Mouse (Mus musculus) kidney, embryonic 16.5 days (tissue): ENCODE data around the gene Exoc3l4. TPM values are rescaled to one million over a fixed set of nuclear protein-coding genes. Genes with fewer than 3 reads are reported as not detected.
A peak's percentile ranks its signal among the peaks of the same experiment; 100 is the strongest.

Source experiments
- ATAC-seq: fragments of 200-750 bp; cut with Nextera tagmentation; 2 replicates; pipeline ENCODE4 v1.8.0; 2017; ENCODE audit warnings: moderate TSS enrichment; ENCODE audit not compliant: low FRiP score, low TSS enrichment
- H3K27ac ChIP-seq: fragments of 300-500 bp; sonication (generic); 2 replicates; pipeline ENCODE4 v1.5.1; 2014; ENCODE audit warnings: low read length
- H3K27me3 ChIP-seq: fragments of 300-500 bp; sonication (generic); 2 replicates; pipeline ENCODE4 v1.6.1; 2014; ENCODE audit warnings: low read length, control low read depth, mixed read lengths; ENCODE audit not compliant: insufficient read depth
- H3K36me3 ChIP-seq: fragments of 300-500 bp; sonication (generic); 2 replicates; pipeline ENCODE4 v1.6.1; 2014; ENCODE audit warnings: low read length, control low read depth, mixed read lengths; ENCODE audit not compliant: insufficient read depth
- H3K4me1 ChIP-seq: fragments of 300-500 bp; sonication (generic); 2 replicates; pipeline ENCODE4 v1.6.1; 2014; ENCODE audit warnings: low read length, control low read depth, mixed read lengths; ENCODE audit not compliant: insufficient read depth
- H3K4me2 ChIP-seq: fragments of 300-500 bp; sonication (generic); replicated peaks from 2 replicates; pipeline ENCODE4 v1.6.1; 2014; ENCODE audit warnings: low read depth, low read length
- H3K4me3 ChIP-seq: fragments of 300-500 bp; sonication (generic); 2 replicates; pipeline ENCODE4 v1.5.1; 2014; ENCODE audit warnings: mild to moderate bottlenecking, low read length
- H3K9ac ChIP-seq: fragments of 300-500 bp; sonication (generic); replicated peaks from 2 replicates; pipeline ENCODE4 v1.6.1; 2014; ENCODE audit warnings: low read length
- H3K9me3 ChIP-seq: fragments of 300-500 bp; sonication (generic); 2 replicates; pipeline ENCODE4 v1.6.1; 2016; ENCODE audit warnings: low read length, control low read depth
- WGBS: fragments of 180-500 bp; shearing (Covaris S2); extraction: QIAGEN DNeasy Blood & Tissue Kit; methylation state at CpG from one replicate; pipeline ENCODE4 v1.1.7; 2014; 5-methylcytosine and 5-hydroxymethylcytosine counted together
- polyA plus RNA-seq: library from polyadenylated mRNA; unstranded; fragments of >200 nt; fragmentation: Nextera tagmentation; extraction: Ambion mirVana; gene quantifications from 2 replicates; pipeline ENCODE4 v1.2.1, GENCODE M21; 2015

Exoc3l4 gene
- polyA plus RNA-seq, 1 experiment from 2014 or later, result 19.9 TPM

- no peak overlapping the region for H3K4me3 ChIP-seq
- H3K27me3 ChIP-seq, result peaks cover 9% of the 10 kb centered on the region
- no peaks in the 10 kb centered on the region for H3K9me3 ChIP-seq
- H3K27ac ChIP-seq, result peak overlapping the region; percentile 92
- no peak for ATAC-seq
- no peaks in the 10 kb centered on the region for H3K36me3 ChIP-seq
- WGBS, result 26% methylated on average over 14 of the region's 14 CpGs
- H3K4me1 ChIP-seq, result peaks cover 74% of the 10 kb centered on the region
- peak overlapping the region; percentile 68; the same call in 1 of the 2 replicates for H3K9ac ChIP-seq
- peak overlapping the region; percentile 70 for H3K4me2 ChIP-seq
Observed at GRCm38 (mm10) chr12:111430868-111431817, 14.3 kb downstream of the Exoc3l4 start.

DNA sequence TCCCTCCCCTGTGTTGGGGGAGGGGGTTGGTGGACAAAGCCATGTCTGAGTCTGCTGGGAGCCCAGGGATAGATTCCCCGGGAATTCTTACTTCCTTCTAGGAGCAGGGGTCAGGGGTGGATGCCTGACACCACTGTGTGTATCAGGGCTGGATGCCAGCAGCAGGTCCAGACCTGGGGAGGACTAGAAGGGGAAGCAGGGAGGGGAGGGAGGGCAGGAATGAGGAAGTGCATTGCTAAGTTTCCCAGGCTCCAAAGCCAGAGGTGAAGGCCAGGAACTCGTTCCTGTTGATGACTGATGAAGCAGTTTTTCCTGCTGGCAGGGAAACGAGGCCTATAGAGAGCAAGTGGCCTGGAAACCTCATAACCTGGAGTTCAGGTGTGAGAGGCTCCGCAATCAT, 15.3 kb downstream of the Exoc3l4 start:
- peaks cover 9% of the 10 kb centered on the region for H3K27me3 ChIP-seq
- H3K4me1 ChIP-seq, result peaks cover 73% of the 10 kb centered on the region

DNA sequence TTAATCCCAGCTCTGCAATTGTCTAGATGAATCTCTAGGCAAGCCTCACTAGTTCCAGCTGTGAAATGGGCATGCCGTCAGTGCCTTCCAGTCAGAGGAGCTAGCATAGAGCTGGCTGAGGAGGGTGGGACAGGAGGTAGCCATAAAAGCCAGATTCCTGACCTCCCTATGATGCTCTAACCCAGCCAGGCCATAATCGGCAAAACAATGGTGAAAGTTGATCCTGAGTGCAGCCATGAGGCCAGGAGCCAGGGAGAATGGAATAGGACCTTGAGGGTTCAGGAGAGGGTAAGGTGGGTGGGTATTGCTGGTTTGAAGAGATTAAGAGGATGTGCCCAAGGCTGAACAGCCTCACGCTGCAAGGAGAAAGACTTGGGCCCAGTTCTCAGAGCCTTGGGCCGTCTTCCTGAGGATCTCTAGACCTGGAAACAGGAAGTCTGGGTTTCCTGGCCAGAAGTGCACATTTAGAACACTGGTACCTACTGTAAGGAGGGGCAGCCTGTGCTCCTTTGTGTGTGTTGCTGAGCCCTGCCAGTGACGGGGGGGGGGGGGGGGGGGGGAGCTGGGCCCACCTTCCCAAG, 16.0 kb downstream of the Exoc3l4 start:
- Histone ChIP-seq H3K9me3 (no peaks in the 10 kb centered on the region), H3K36me3 (no peaks in the 10 kb centered on the region), H3K4me1 (peaks cover 71% of the 10 kb centered on the region), H3K27me3 (peaks cover 9% of the 10 kb centered on the region), H3K27ac (peak overlapping the region; percentile 92), H3K4me2 (no peak overlapping the region), H3K9ac (0 out of 2 replicates have a peak overlapping the region, but pooled peaks have one; percentile 36), H3K4me3 (no peak overlapping the region)
- WGBS, result 51% methylated on average over 4 of the region's 5 CpGs
- no peak for ATAC-seq

More for the DNA sequence above, 15.3 kb downstream of the Exoc3l4 start:
- 0 out of 2 replicates have a peak overlapping the region, but pooled peaks have one; percentile 36 for H3K9ac ChIP-seq
- H3K27ac ChIP-seq, result peak overlapping the region; percentile 92
- no peak for ATAC-seq
- H3K4me2 ChIP-seq, result no peak overlapping the region
- no peak overlapping the region for H3K4me3 ChIP-seq
- H3K36me3 ChIP-seq, result no peaks in the 10 kb centered on the region
- no peaks in the 10 kb centered on the region for H3K9me3 ChIP-seq
- WGBS, result 18% methylated on average over 4 of the region's 4 CpGs

DNA sequence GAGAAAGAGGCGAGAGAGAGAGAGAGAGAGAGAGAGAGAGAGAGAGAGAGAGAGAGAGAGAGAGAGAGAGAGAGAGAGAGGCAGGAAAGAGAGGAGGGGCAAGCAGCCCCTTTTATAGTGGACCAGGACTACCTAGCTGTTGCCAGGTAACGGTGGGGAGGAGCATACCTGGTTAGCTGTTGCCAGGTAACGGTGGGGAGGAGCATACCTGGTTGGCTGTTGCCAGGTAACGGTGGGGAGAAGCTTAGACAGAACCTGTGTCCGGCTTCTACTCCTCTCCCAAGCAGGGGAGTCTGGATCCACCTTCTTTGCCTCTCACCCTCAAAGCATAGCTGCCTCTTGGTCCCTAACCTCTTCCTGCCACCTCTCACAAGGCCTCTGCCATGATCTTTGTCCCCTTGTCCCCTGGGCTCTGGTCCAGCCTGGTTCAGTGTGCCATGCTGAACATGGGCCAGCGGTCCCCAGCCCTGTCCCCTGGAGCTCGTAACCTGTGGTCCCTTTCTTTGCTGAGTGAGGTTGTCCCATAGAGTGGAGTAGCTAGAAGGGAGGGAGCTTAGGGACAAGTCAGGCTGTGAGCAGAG, 17.4 kb downstream of the Exoc3l4 start:
- Histone ChIP-seq H3K4me3 (no peak overlapping the region), H3K4me2 (peak overlapping the region; percentile 26), H3K27me3 (peaks cover 2% of the 10 kb centered on the region; the same call in 1 of the 2 replicates), H3K9me3 (no peaks in the 10 kb centered on the region), H3K36me3 (no peaks in the 10 kb centered on the region), H3K27ac (peak overlapping the region; percentile 85), H3K4me1 (peaks cover 59% of the 10 kb centered on the region), H3K9ac (no peak overlapping the region; the same call in 1 of the 2 replicates)
- no peak for ATAC-seq
- 41% methylated on average over 7 of the region's 7 CpGs for WGBS

DNA sequence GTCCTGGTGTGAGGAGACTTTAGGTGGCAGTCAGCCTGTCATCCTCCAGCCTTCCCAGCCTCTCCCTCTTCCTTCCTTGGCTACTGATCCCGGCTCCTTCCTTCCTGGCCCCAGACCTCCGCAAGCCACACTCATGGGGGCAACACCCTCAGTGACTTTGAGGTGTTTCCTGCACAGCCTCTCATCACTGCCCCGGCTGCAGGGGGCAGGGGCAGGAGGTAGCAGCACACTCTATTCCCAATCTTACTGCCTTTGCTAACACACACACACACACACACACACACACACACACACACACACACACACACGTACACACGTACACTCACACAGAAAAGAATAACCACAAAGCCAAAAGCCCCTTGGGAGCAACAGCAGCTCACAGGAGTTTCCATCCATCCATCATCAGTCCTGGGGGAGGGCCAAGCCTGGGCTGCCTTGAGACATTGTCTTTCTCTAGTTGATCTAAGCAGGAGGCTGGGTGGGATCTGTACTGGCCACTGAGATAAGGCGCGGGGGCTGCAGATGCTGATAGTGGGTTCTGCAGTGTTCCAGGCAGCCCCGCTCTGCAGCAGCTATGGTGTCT, 18.0 kb downstream of the Exoc3l4 start:
- no peaks in the 10 kb centered on the region for H3K9me3 ChIP-seq
- H3K27ac ChIP-seq, result peak overlapping the region; percentile 85
- WGBS, result 53% methylated on average over 8 of the region's 8 CpGs
- peaks cover 53% of the 10 kb centered on the region for H3K4me1 ChIP-seq
- H3K27me3 ChIP-seq, result peaks cover 2% of the 10 kb centered on the region; the same call in 1 of the 2 replicates
- no peak overlapping the region for H3K4me3 ChIP-seq
- H3K36me3 ChIP-seq, result no peaks in the 10 kb centered on the region
- no peak overlapping the region for H3K4me2 ChIP-seq
- ATAC-seq, result no peak
- no peak overlapping the region for H3K9ac ChIP-seq

GRCm38 (mm10) chr12:111436170-111436569, 19.4 kb downstream of the Exoc3l4 start:
- no peak overlapping the region for H3K9ac ChIP-seq
- no peak overlapping the region; the same call in 1 of the 2 replicates for H3K27ac ChIP-seq
- no peaks in the 10 kb centered on the region for H3K9me3 ChIP-seq
- no peak overlapping the region for H3K4me2 ChIP-seq
- ATAC-seq, result no peak
- H3K4me3 ChIP-seq, result no peak overlapping the region
- H3K27me3 ChIP-seq, result no peaks in the 10 kb centered on the region
- H3K36me3 ChIP-seq, result no peaks in the 10 kb centered on the region
- 83% methylated on average over 3 of the region's 3 CpGs for WGBS
- H3K4me1 ChIP-seq, result peaks cover 40% of the 10 kb centered on the region

DNA sequence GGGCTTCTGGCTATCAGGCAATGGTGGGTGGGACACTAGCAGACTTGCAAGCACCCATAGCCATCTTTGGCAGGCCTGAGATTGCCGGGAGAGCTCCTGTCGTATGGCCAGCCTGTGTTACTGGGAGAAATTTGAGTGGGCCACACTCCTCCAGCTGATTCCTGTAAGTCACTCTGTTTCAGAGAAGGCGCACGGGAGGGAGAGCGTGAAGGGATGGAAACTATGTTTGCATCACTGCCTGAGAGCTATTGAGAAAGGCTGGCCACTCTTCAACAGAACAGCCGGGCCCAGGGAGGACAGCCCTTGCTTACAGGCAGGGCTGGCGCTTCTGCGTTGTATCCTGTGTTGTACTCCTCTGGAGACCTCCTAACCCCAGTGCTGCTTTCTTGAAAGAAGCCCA, 19.8 kb downstream of the Exoc3l4 start:
- H3K4me3 ChIP-seq, result no peak overlapping the region
- H3K27ac ChIP-seq, result no peak overlapping the region; the same call in 1 of the 2 replicates
- WGBS, result 53% methylated on average over 8 of the region's 8 CpGs
- H3K36me3 ChIP-seq, result no peaks in the 10 kb centered on the region
- H3K4me2 ChIP-seq, result no peak overlapping the region
- peaks cover 35% of the 10 kb centered on the region for H3K4me1 ChIP-seq
- H3K9me3 ChIP-seq, result no peaks in the 10 kb centered on the region
- no peak for ATAC-seq
- H3K27me3 ChIP-seq, result no peaks in the 10 kb centered on the region
- H3K9ac ChIP-seq, result no peak overlapping the region

DNA sequence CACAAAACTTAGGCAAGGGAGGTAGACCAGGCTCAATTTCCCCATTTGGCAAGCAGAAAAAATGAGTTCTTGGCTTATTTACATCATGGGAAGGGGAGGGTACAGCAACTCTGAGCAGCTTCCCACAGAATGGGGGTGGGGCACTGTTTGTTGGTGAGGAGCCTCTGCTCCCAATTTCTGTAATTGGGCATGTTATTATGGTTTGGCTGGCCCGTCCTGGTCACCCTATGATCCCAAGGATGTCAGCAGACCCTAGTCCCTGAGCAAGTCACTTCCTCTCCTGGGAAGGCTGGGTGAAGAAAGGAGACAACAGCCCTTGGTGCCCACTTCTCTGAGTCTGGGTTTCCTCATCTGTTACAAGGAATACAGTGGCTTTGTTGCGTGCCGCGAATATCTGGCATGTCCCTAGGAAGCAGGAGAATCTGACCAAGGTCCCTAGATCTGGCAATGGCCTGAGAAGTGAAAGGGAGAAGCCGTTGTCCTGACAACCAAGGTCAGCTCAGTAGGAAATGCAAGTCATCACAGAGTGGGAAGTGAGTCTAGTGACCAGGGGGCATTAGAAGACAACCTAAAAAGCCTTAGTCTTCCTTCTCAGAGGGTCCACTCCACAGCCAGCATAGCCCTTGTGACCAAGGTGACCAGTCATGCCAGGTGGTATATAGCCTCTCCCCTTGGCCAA, 20.5 kb downstream of the Exoc3l4 start:
- Histone ChIP-seq H3K9ac (no peak overlapping the region), H3K4me3 (no peak overlapping the region), H3K27me3 (no peaks in the 10 kb centered on the region), H3K9me3 (no peaks in the 10 kb centered on the region), H3K27ac (peak overlapping the region; percentile 31; the same call in 1 of the 2 replicates), H3K36me3 (no peaks in the 10 kb centered on the region), H3K4me1 (peaks cover 35% of the 10 kb centered on the region), H3K4me2 (0 out of 2 replicates have a peak overlapping the region, but pooled peaks have one; percentile 3)
- no peak for ATAC-seq
- 58% methylated on average over 5 of the region's 5 CpGs for WGBS

- WGBS, result 78% methylated on average over 6 of the region's 6 CpGs
- Histone ChIP-seq H3K4me2 (no peak overlapping the region), H3K4me3 (no peak overlapping the region), H3K9me3 (no peaks in the 10 kb centered on the region), H3K9ac (no peak overlapping the region), H3K27ac (no peak overlapping the region), H3K27me3 (peaks cover 9% of the 10 kb centered on the region), H3K4me1 (peaks cover 35% of the 10 kb centered on the region), H3K36me3 (no peaks in the 10 kb centered on the region)
- ATAC-seq, result no peak
Observed at GRCm38 (mm10) chr12:111438850-111439249, 22.0 kb downstream of the Exoc3l4 start.
